Mouse (Mus musculus) neural tube, embryonic 11.5 days (tissue): ENCODE results near the gene AC140267.1. TPM values are rescaled to one million over a fixed set of nuclear protein-coding genes. Genes with fewer than 3 reads are reported as not detected.
A peak's percentile ranks its signal among the peaks of the same experiment; 100 is the strongest.

Experiments used
- ATAC-seq: fragments of 200-750 bp; cut with Nextera tagmentation; 2 replicates; pipeline ENCODE4 v1.8.0; 2017; ENCODE audit warnings: moderate number of reproducible peaks, mild to moderate bottlenecking, moderate TSS enrichment, moderate library complexity; ENCODE audit not compliant: insufficient read depth, low FRiP score, low TSS enrichment
- DNase-seq: peaks from one replicate; pipeline ENCODE4 v3.0.0-alpha.2; 2015; ENCODE audit warnings: low spot score
- H3K27ac ChIP-seq: fragments of 300-500 bp; sonication (generic); 2 replicates; pipeline ENCODE4 v1.5.1; 2014; ENCODE audit warnings: low read depth, mild to moderate bottlenecking, low read length
- H3K27me3 ChIP-seq: fragments of 300-500 bp; sonication (generic); 2 replicates; pipeline ENCODE4 v1.6.1; 2014; ENCODE audit warnings: mild to moderate bottlenecking, low read length, mixed read lengths; ENCODE audit not compliant: control insufficient read depth, insufficient read depth
- H3K36me3 ChIP-seq: fragments of 300-500 bp; sonication (generic); 2 replicates; pipeline ENCODE4 v1.6.1; 2014; ENCODE audit warnings: mild to moderate bottlenecking, low read length, moderate library complexity, mixed read lengths; ENCODE audit not compliant: control insufficient read depth, insufficient read depth
- H3K4me1 ChIP-seq: fragments of 300-500 bp; sonication (generic); 2 replicates; pipeline ENCODE4 v1.6.1; 2014; ENCODE audit warnings: low read length, mixed read lengths; ENCODE audit not compliant: control insufficient read depth, insufficient read depth
- H3K4me2 ChIP-seq: fragments of 300-500 bp; sonication (generic); 2 replicates; pipeline ENCODE4 v1.6.1; 2014; ENCODE audit warnings: low read depth, mild to moderate bottlenecking, moderate library complexity
- H3K4me3 ChIP-seq: fragments of 300-500 bp; sonication (generic); 2 replicates; pipeline ENCODE4 v1.5.1; 2014; ENCODE audit warnings: low read depth, low read length
- H3K9ac ChIP-seq: fragments of 300-500 bp; sonication (generic); 2 replicates; pipeline ENCODE4 v1.6.1; 2014; ENCODE audit warnings: mild to moderate bottlenecking, low read length
- H3K9me3 ChIP-seq: fragments of 300-500 bp; sonication (generic); 2 replicates; pipeline ENCODE4 v1.6.1; 2016; ENCODE audit warnings: low read length; ENCODE audit not compliant: control insufficient read depth
- WGBS: fragments of 180-500 bp; shearing (Covaris S2); extraction: QIAGEN DNeasy Blood & Tissue Kit; methylation state at CpG from one replicate; pipeline ENCODE4 v1.1.7; 2014; 5-methylcytosine and 5-hydroxymethylcytosine counted together
- polyA plus RNA-seq: library from polyadenylated mRNA; unstranded; fragments of >200 nt; fragmentation: Nextera tagmentation; extraction: Ambion mirVana; gene quantifications from 2 replicates; pipeline ENCODE4 v1.2.1, GENCODE M21; 2014

AC140267.1 gene
- polyA plus RNA-seq, 1 experiment from 2014 or later: not detected

- ATAC-seq: no peak
- Histone ChIP-seq H3K27ac (no peak overlapping the region), H3K4me3 (no peak overlapping the region), H3K36me3 (no peaks in the 10 kb centered on the region), H3K4me2 (no peak overlapping the region), H3K9me3 (no peaks in the 10 kb centered on the region), H3K4me1 (no peaks in the 10 kb centered on the region), H3K27me3 (no peaks in the 10 kb centered on the region), H3K9ac (no peak overlapping the region)
- 92% methylated on average over 3 of the region's 3 CpGs for WGBS
- no peak for DNase-seq
Observed at GRCm38 (mm10) chr15:80206057-80206565, 29.5 kb upstream of the AC140267.1 start.

GRCm38 (mm10) chr15:80208446-80208845 is 27.2 kb upstream of the AC140267.1 start:
- 29% methylated on average over 4 of the region's 4 CpGs for WGBS
- no peak overlapping the region for H3K27ac ChIP-seq
- H3K4me3 ChIP-seq: no peak overlapping the region
- H3K9ac ChIP-seq: no peak overlapping the region
- no peaks in the 10 kb centered on the region for H3K9me3 ChIP-seq
- H3K4me1 ChIP-seq: no peaks in the 10 kb centered on the region
- no peak overlapping the region for H3K4me2 ChIP-seq
- no peaks in the 10 kb centered on the region for H3K36me3 ChIP-seq
- no peaks in the 10 kb centered on the region for H3K27me3 ChIP-seq
- DNase-seq: no peak
- ATAC-seq: no peak

- ATAC-seq (no peak), DNase-seq (no peak)
- Histone ChIP-seq H3K4me2 (no peak overlapping the region), H3K4me1 (no peaks in the 10 kb centered on the region), H3K27me3 (no peaks in the 10 kb centered on the region), H3K36me3 (no peaks in the 10 kb centered on the region), H3K9me3 (no peaks in the 10 kb centered on the region), H3K9ac (no peak overlapping the region), H3K4me3 (no peak overlapping the region), H3K27ac (no peak overlapping the region)
Observed at GRCm38 (mm10) chr15:80213688-80214087, 21.9 kb upstream of the AC140267.1 start.

DNA sequence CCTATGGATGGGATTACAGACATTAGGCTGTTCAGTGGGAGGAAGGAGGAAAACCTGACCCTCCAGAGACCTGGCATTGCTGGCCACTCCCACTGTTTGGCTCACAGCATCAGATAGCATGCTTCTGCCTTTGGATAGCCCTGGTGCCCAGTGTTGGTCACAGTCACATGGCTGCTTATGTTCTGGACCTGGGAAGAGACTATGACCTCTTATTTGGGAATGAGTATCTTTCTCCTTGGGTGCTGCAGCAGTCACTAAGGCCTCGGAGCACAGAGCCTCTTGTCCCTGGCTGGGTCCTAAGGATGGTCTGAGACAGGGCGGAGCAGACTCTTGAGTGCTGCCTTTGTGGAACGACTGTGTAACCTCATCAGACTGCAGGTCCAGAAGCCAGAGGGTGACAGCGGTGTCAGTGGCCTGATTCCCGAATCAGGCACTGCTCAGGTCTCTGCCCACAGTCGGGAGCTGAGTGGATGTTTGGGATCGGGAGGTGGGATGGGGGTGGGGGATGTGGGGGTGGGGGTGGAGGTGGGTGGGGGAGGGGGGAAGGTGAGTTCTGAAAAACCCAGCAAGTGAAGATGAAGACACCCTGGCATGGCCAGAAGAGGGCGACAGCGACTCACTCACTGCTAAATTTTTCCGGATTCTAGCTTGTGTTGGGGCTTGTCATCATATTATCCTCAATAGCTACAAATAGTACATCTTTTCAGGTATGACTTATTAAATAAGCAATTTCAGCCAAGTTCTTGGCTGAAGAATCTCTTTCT is 19.7 kb upstream of the AC140267.1 start:
- Histone ChIP-seq H3K4me3 (no peak overlapping the region), H3K4me2 (no peak overlapping the region), H3K9ac (no peak overlapping the region; the same call in 1 of the 2 replicates), H3K27ac (no peak overlapping the region), H3K4me1 (no peaks in the 10 kb centered on the region), H3K9me3 (no peaks in the 10 kb centered on the region), H3K27me3 (no peaks in the 10 kb centered on the region), H3K36me3 (no peaks in the 10 kb centered on the region)
- DNase-seq (no peak), ATAC-seq (no peak)
- WGBS: 21% methylated on average over 9 of the region's 10 CpGs

GRCm38 (mm10) chr15:80216480-80216820 is 19.2 kb upstream of the AC140267.1 start:
- no peak for ATAC-seq
- Histone ChIP-seq H3K4me3 (no peak overlapping the region), H3K4me1 (no peaks in the 10 kb centered on the region), H3K27ac (no peak overlapping the region), H3K36me3 (no peaks in the 10 kb centered on the region), H3K27me3 (no peaks in the 10 kb centered on the region), H3K9me3 (no peaks in the 10 kb centered on the region), H3K4me2 (no peak overlapping the region), H3K9ac (no peak overlapping the region)
- no peak for DNase-seq
- WGBS: 69% methylated on average over 9 of the region's 9 CpGs

- Histone ChIP-seq H3K27ac (no peak overlapping the region), H3K36me3 (no peaks in the 10 kb centered on the region), H3K4me2 (no peak overlapping the region), H3K9ac (no peak overlapping the region), H3K27me3 (no peaks in the 10 kb centered on the region), H3K9me3 (no peaks in the 10 kb centered on the region), H3K4me1 (no peaks in the 10 kb centered on the region), H3K4me3 (no peak overlapping the region)
- ATAC-seq (no peak), DNase-seq (no peak)
- 86% methylated on average over 10 of the region's 10 CpGs for WGBS
Observed at GRCm38 (mm10) chr15:80217476-80217875, 18.2 kb upstream of the AC140267.1 start.

DNA sequence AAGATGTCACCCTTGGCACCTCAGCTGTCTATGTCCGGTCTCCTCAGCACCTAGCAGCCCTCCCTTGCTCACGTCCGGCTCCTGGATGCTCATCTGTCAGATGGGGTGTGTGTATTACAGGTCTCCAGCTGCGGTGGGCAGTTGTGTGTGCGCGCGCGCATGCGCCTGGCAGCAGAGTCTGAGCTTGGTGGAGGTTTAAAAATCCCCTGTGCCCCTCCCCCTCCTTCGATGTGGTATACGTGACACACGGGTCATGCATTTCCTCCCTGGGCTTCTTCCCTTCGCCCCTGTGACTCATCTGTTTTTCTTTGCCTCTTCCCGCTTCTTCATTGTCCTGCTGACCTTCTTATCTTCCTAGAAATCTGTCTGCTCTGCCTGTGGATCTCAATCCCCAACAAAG is 16.4 kb upstream of the AC140267.1 start:
- no peaks in the 10 kb centered on the region for H3K9me3 ChIP-seq
- H3K4me1 ChIP-seq: no peaks in the 10 kb centered on the region
- no peaks in the 10 kb centered on the region for H3K27me3 ChIP-seq
- no peak overlapping the region for H3K4me3 ChIP-seq
- no peak overlapping the region for H3K4me2 ChIP-seq
- no peak overlapping the region for H3K9ac ChIP-seq
- peak; percentile 32 for DNase-seq
- WGBS: 53% methylated on average over 14 of the region's 14 CpGs
- no peak for ATAC-seq
- H3K36me3 ChIP-seq: no peaks in the 10 kb centered on the region
- no peak overlapping the region for H3K27ac ChIP-seq

DNA sequence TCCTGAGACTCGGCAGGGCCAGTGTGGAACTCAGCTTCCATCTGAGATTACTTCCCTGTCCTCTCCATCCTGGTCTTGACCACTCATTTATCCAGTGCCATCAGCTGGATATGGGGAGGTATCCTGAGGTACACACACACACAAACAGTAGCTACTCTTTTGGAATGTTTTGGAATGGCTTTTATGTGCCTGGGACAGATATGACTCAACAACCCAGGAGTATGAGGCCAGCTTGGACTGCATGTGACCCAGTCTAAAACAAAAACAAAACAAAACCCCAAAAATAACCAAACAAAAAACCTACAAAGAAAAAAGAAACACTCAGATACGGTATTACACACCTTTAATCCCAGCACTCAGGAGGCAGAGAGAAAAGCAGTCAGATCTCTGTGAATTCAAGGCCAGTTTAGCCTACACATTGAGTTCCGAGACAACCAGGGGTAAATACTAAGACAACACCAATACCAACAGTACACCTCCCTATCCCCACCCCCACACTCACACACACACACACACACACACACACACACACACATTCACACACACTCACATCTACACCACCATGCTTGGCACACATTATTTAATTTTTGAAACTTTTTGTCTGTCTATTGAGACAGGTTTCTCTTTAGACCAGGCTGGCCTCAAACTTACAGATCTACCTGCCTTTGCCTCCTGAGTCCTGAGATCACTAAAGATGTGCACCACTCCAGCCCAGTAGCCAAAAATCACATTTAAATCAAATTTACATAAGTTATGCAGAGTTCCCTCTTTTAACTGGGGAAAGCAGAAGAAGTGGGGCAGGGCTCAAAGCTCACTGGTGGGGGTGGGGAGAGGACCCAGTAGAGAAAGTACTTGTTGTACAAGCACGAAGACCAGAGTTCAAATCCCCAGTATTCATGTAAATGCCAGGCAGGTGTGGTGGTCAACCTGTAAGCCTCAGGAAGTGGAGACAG is 15.7 kb upstream of the AC140267.1 start:
- no peak for ATAC-seq

More for the DNA sequence above, 15.7 kb upstream of the AC140267.1 start:
- Histone ChIP-seq H3K27me3 (no peaks in the 10 kb centered on the region), H3K9ac (no peak overlapping the region), H3K9me3 (no peaks in the 10 kb centered on the region), H3K27ac (no peak overlapping the region), H3K4me2 (no peak overlapping the region), H3K4me1 (no peaks in the 10 kb centered on the region), H3K4me3 (no peak overlapping the region), H3K36me3 (no peaks in the 10 kb centered on the region)
- WGBS: 71% methylated on average over 4 of the region's 4 CpGs
- DNase-seq: no peak
